Mouse (Mus musculus) erythroblast, embryonic 14.5 days (primary cell): ENCODE measurements around the gene Rpp25.

ENCODE experiments used
- GATA1 ChIP-seq: IDR thresholded peaks from 2 replicates; pipeline ENCODE4 v1.6.1; 2012; ENCODE audit warnings: low read length, inconsistent platforms, mixed read lengths
- TAL1 ChIP-seq: IDR thresholded peaks from 3 replicates; pipeline ENCODE4 v1.6.1; 2012; ENCODE audit warnings: low read length, inconsistent platforms, mixed read lengths

DNA sequence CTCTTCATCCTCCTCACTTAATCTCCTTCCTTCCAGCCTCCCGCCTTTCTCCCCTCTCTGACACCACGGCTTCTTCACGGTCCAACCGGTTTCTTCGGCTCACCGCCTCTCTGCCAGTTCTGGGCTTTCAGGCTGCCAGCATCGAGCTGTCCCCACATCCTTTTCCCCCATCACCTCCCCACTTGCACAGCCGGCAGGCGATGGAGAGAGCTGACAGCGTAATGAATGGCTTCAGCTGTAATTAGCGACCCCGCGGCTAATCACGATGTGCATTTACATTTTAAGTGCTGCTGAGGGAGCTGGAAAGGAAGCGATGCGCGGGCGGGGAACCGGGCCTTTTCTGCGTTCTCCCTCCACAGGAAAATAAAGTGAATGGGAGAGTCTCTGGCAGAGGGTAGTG, 2.0 kb upstream of the Rpp25 start:
- TF ChIP-seq TAL1 (no peak), GATA1 (no peak)
